ENCODE assay signal across 24 mouse cellular contexts in genomic region chr8:61268233-61268916, GRCm38 (mm10). TPM values are rescaled to one million over a fixed set of nuclear protein-coding genes. Genes with fewer than 3 reads are reported as not detected.
DNase-seq lines count a peak whose midpoint lies in the region; ATAC-seq lines count a peak whose summit lies in the region.
"Had no signal": no experiment of that assay in that cellular context is flagged by ENCODE, and none has a peak within 500 bp of the region (broad histone marks: within the 10 kb centered on the region; RNA-seq: fewer than 3 reads in every experiment).

No protein-coding gene starts in this region.

- H3K9ac ChIP-seq in kidney, embryonic 16.5 days (replicated peaks; ENCODE audit: low read length), result no peak overlapping the region
- H3K9ac ChIP-seq: heart, embryonic 15.5 days; hindbrain, embryonic 13.5 days had no signal

- H3K27me3 ChIP-seq in kidney, embryonic 16.5 days (ENCODE audit: insufficient read depth, low read length), result no peaks in the 10 kb centered on the region
- H3K27me3 ChIP-seq: heart, embryonic 15.5 days; hindbrain, embryonic 13.5 days had no signal

- no peak overlapping the region for H3K4me3 ChIP-seq in kidney, embryonic 16.5 days (ENCODE audit: low read length)
- H3K4me3 ChIP-seq: heart, embryonic 15.5 days; hindbrain, embryonic 10.5 days; hindbrain, embryonic 13.5 days had no signal

- peak; percentile 24 for DNase-seq in kidney, adult 11 months
- no peak for DNase-seq in kidney, postnatal 10 days
- no peak for DNase-seq in kidney, postnatal 4 days
- peak; percentile 68 for DNase-seq in fat pad, adult 2 months (ENCODE audit: extremely low read depth, low read depth, low spot score)
- peak; percentile 70 for DNase-seq in gonadal fat pad, adult 2 months (ENCODE audit: low read depth)
- DNase-seq in right cerebral cortex, postnatal 10 days (ENCODE audit: low spot score in 2 of 2), result no peak
- DNase-seq in testis, postnatal 10 days (ENCODE audit: low spot score), result no peak
- DNase-seq: adrenal gland, adult 2 months; adrenal gland, postnatal 14 days; cerebellum, adult 11 months; cerebellum, adult 2 months; cerebellum, adult 9-11 months; cerebellum, postnatal 25 days; gastrocnemius, postnatal 25 days; heart, postnatal 10 days; heart, postnatal 36 days had no signal

- ATAC-seq in kidney, embryonic 16.5 days (ENCODE audit: low FRiP score, low TSS enrichment), result no peak
- ATAC-seq: CD4-positive, CD25-positive, alpha-beta regulatory T cell, adult 4 months; forebrain, embryonic 14.5 days; hindbrain, embryonic 16.5 days had no signal

- H3K27ac ChIP-seq in kidney, embryonic 16.5 days (ENCODE audit: low read length), result 0 out of 2 replicates have a peak overlapping the region, but pooled peaks have one; percentile 13
- H3K27ac ChIP-seq: heart, embryonic 15.5 days; hindbrain, embryonic 10.5 days; hindbrain, embryonic 13.5 days had no signal

- H3K4me2 ChIP-seq in kidney, embryonic 16.5 days (replicated peaks; ENCODE audit: low read depth, low read length), result no peak overlapping the region
- H3K4me2 ChIP-seq: heart, embryonic 11.5 days; heart, embryonic 15.5 days; hindbrain, embryonic 13.5 days had no signal

- H3K36me3 ChIP-seq in kidney, embryonic 16.5 days (ENCODE audit: insufficient read depth, low read length), result no peaks in the 10 kb centered on the region
- H3K36me3 ChIP-seq: heart, embryonic 15.5 days; hindbrain, embryonic 10.5 days; hindbrain, embryonic 13.5 days had no signal

- H3K4me1 ChIP-seq in kidney, embryonic 16.5 days (ENCODE audit: insufficient read depth, low read length), result peaks cover 49% of the 10 kb centered on the region

- no peaks in the 10 kb centered on the region for H3K9me3 ChIP-seq in kidney, embryonic 16.5 days (ENCODE audit: low read length)
- H3K9me3 ChIP-seq: heart, embryonic 15.5 days; hindbrain, embryonic 10.5 days; hindbrain, embryonic 13.5 days had no signal

- WGBS in kidney, embryonic 16.5 days, result 89% methylated on average over 10 of the region's 10 CpGs

RNA-seq across cellular contexts. Expression of gene Sh3rf1, which starts 44.7 kb away (rescaled TPM):
- polyA plus RNA-seq in kidney, embryonic 16.5 days (2015; fragmentation: Nextera tagmentation; extraction: Ambion mirVana), result 23.3 and 26.7 TPM in 2 replicates
- 12.7 and 16.0 TPM in 2 replicates for polyA plus RNA-seq in gonadal fat pad, adult 2 months (2012; rRNA removed)

Comparison
In these comparisons a context has a peak if more than half of its experiments do, and no peak if none do; other contexts are left out.
1. DNase-seq: peak in kidney, adult 11 months (single experiment), fat pad, adult 2 months (single experiment) and gonadal fat pad, adult 2 months (single experiment); none in kidney, postnatal 10 days (single experiment), kidney, postnatal 4 days (0 of 2), right cerebral cortex, postnatal 10 days (0 of 2) and testis, postnatal 10 days (single experiment).